Mouse (Mus musculus): Measurements from ENCODE around the gene Flad1. TPM values are rescaled to one million over a fixed set of nuclear protein-coding genes. Genes with fewer than 3 reads are reported as not detected.
A peak's percentile ranks its signal among the peaks of the same experiment; 100 is the strongest.

Flad1 gene
- total and polyA plus RNA-seq, 2 experiments from 2014 or later = 50.8 to 79.3 TPM

- Histone ChIP-seq H3K4me1 (ENCODE audit: control insufficient read depth, insufficient read depth) (peaks cover 6% of the 10 kb centered on the region; the same call in 1 of the 2 replicates), H3K4me3 (ENCODE audit: low read depth, low read length) (peak overlapping the region; percentile 48), H3K9ac (replicated peaks; ENCODE audit: low read depth, low read length) (peak overlapping the region; percentile 42), H3K36me3 (replicated peaks; ENCODE audit: control insufficient read depth, insufficient read depth, low read length) (peaks cover 11% of the 10 kb centered on the region), H3K27me3 (ENCODE audit: control insufficient read depth, insufficient read depth, low read length) (no peaks in the 10 kb centered on the region), H3K4me2 (ENCODE audit: low read depth, low read length) (peak overlapping the region; percentile 70), H3K9me3 (replicated peaks; ENCODE audit: control insufficient read depth, low read length) (no peaks in the 10 kb centered on the region), H3K27ac (ENCODE audit: low read depth) (no peak overlapping the region)
- ATAC-seq (ENCODE audit: insufficient read depth, low read depth) (peak; percentile 92), DNase-seq (ENCODE audit: low spot score) (peak; percentile 73)
- 7% methylated on average over 24 of the region's 29 CpGs for WGBS
- no peak for TF ChIP-seq EP300 (IDR thresholded peaks at IDR 0.05; ENCODE audit: low read depth)
- TF ChIP-seq CTCF (IDR thresholded peaks at IDR 0.05; ENCODE audit: low read depth) = peak; percentile 87
Observed at GRCm38 (mm10) chr3:89378394-89379067, 33.1 kb downstream of the Flad1 start.

GRCm38 (mm10) chr3:89377831-89378230 lies 33.8 kb downstream of the Flad1 start:
- Histone ChIP-seq H3K9ac (replicated peaks; ENCODE audit: low read depth, low read length) (peak overlapping the region; percentile 42; the same call in 1 of the 2 replicates), H3K9me3 (replicated peaks; ENCODE audit: control insufficient read depth, low read length) (no peaks in the 10 kb centered on the region), H3K4me3 (ENCODE audit: low read depth, low read length) (peak overlapping the region; percentile 48), H3K36me3 (replicated peaks; ENCODE audit: control insufficient read depth, insufficient read depth, low read length) (peaks cover 11% of the 10 kb centered on the region), H3K4me2 (ENCODE audit: low read depth, low read length) (peak overlapping the region; percentile 70), H3K27ac (ENCODE audit: low read depth) (no peak overlapping the region), H3K4me1 (ENCODE audit: control insufficient read depth, insufficient read depth) (peaks cover 6% of the 10 kb centered on the region; the same call in 1 of the 2 replicates), H3K27me3 (ENCODE audit: control insufficient read depth, insufficient read depth, low read length) (no peaks in the 10 kb centered on the region)
- no peak for DNase-seq (ENCODE audit: low spot score)
- 0 out of 2 replicates have a peak, but pooled peaks have one; percentile 7 for ATAC-seq (ENCODE audit: insufficient read depth, low read depth)
- no peak for TF ChIP-seq EP300 (IDR thresholded peaks at IDR 0.05; ENCODE audit: low read depth)
- TF ChIP-seq CTCF (IDR thresholded peaks at IDR 0.05; ENCODE audit: low read depth) = no peak
- WGBS = 70% methylated on average over 4 of the region's 4 CpGs

GRCm38 (mm10) chr3:89373581-89374231 lies 38.0 kb downstream of the Flad1 start:
- Histone ChIP-seq H3K27ac (ENCODE audit: low read depth) (no peak overlapping the region), H3K4me2 (ENCODE audit: low read depth, low read length) (no peak overlapping the region), H3K27me3 (ENCODE audit: control insufficient read depth, insufficient read depth, low read length) (no peaks in the 10 kb centered on the region), H3K9me3 (replicated peaks; ENCODE audit: control insufficient read depth, low read length) (no peaks in the 10 kb centered on the region), H3K4me3 (ENCODE audit: low read depth, low read length) (no peak overlapping the region), H3K4me1 (ENCODE audit: control insufficient read depth, insufficient read depth) (peaks cover 6% of the 10 kb centered on the region; the same call in 1 of the 2 replicates), H3K36me3 (replicated peaks; ENCODE audit: control insufficient read depth, insufficient read depth, low read length) (no peaks in the 10 kb centered on the region), H3K9ac (replicated peaks; ENCODE audit: low read depth, low read length) (no peak overlapping the region)
- no peak for ATAC-seq (ENCODE audit: insufficient read depth, low read depth)
- 57% methylated on average over 5 of the region's 5 CpGs for WGBS
- TF ChIP-seq EP300 (IDR thresholded peaks at IDR 0.05; ENCODE audit: low read depth) = no peak
- no peak for TF ChIP-seq CTCF (IDR thresholded peaks at IDR 0.05; ENCODE audit: low read depth)
- no peak for DNase-seq (ENCODE audit: low spot score)

DNA sequence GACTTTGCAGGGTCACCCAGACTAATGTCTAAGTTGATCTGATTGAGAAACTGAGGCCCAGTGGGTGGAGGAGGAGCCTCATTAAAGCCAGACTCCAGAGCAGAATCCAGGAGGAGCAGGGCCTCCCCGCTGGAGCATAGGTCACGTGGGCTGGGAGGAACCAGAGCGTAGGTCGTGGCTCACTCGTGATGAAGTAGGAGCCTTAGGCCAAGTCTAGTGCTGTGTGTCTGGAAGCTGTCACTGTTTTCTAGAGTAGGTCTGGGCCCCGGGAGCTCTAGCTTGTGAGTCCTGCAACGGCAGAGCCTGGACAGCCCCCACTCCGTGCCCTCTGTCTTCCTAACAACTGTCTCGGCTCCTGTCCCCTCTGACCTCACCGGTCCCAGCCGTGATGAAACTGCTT lies 44.3 kb downstream of the Flad1 start:
- no peak overlapping the region for H3K9ac ChIP-seq (replicated peaks; ENCODE audit: low read depth, low read length)
- H3K27ac ChIP-seq (ENCODE audit: low read depth) = no peak overlapping the region
- H3K4me2 ChIP-seq (ENCODE audit: low read depth, low read length) = no peak overlapping the region
- no peaks in the 10 kb centered on the region for H3K9me3 ChIP-seq (replicated peaks; ENCODE audit: control insufficient read depth, low read length)
- no peaks in the 10 kb centered on the region for H3K4me1 ChIP-seq (ENCODE audit: control insufficient read depth, insufficient read depth)
- ATAC-seq (ENCODE audit: insufficient read depth, low read depth) (no peak), DNase-seq (ENCODE audit: low spot score) (no peak)
- H3K27me3 ChIP-seq (ENCODE audit: control insufficient read depth, insufficient read depth, low read length) = no peaks in the 10 kb centered on the region
- no peaks in the 10 kb centered on the region for H3K36me3 ChIP-seq (replicated peaks; ENCODE audit: control insufficient read depth, insufficient read depth, low read length)
- no peak overlapping the region for H3K4me3 ChIP-seq (ENCODE audit: low read depth, low read length)
- WGBS = 34% methylated on average over 11 of the region's 11 CpGs
- no peak for TF ChIP-seq CTCF (IDR thresholded peaks at IDR 0.05; ENCODE audit: low read depth)
- no peak for TF ChIP-seq EP300 (IDR thresholded peaks at IDR 0.05; ENCODE audit: low read depth)

DNA sequence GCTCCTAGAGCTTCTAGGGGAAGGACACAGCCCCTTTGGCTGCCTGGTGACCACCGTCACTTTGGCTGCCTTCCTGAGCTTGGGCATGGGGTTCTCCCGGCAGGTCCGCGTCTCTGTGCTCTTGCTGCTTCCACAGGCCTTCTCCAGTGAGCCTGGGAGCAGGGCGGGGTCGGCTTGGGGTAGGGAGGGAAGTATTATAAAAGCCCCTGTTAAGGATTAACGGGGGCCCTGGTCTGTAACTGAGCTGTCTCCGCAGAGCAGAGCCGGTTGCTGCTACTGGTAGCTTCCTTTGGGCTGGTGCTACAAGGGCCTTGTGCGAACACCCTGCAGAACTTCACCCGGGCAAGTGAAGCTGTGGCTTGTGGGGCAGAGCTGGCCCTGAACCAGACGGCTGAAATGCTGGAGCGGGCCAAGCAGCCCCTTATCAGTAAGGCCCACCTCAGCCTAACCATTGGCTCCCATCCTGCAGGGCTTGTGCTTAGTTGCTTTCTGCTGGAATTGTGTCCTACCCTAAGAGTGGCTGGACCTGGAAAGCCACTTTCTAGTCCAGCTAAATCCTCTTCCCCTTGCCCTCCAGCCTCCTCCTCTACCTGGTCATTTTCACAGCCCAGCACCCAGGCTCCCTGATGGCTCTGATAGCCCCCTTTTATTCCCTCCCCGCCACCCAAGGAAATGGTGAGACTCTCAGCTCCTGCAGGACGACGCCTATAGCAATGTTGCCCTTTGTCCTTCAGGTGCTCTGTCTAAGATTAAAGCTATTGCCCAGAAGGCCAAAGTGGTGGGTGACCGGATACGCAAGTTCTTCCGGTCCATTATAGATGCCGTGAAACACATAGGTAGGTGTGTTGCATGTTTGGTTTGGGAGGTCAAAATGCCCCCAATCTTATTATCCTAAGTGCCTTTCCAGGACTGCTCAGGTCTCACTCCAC lies 45.9 kb downstream of the Flad1 start:
- 67% methylated on average over 20 of the region's 20 CpGs for WGBS
- Histone ChIP-seq H3K4me3 (ENCODE audit: low read depth, low read length) (no peak overlapping the region), H3K9ac (replicated peaks; ENCODE audit: low read depth, low read length) (no peak overlapping the region), H3K27me3 (ENCODE audit: control insufficient read depth, insufficient read depth, low read length) (no peaks in the 10 kb centered on the region), H3K4me2 (ENCODE audit: low read depth, low read length) (no peak overlapping the region), H3K36me3 (replicated peaks; ENCODE audit: control insufficient read depth, insufficient read depth, low read length) (no peaks in the 10 kb centered on the region), H3K9me3 (replicated peaks; ENCODE audit: control insufficient read depth, low read length) (no peaks in the 10 kb centered on the region), H3K27ac (ENCODE audit: low read depth) (no peak overlapping the region), H3K4me1 (ENCODE audit: control insufficient read depth, insufficient read depth) (no peaks in the 10 kb centered on the region)
- ATAC-seq (ENCODE audit: insufficient read depth, low read depth) (no peak), DNase-seq (ENCODE audit: low spot score) (no peak)
- TF ChIP-seq EP300 (IDR thresholded peaks at IDR 0.05; ENCODE audit: low read depth) (no peak), CTCF (IDR thresholded peaks at IDR 0.05; ENCODE audit: low read depth) (no peak)

All from heart, postnatal 0 days (tissue).